Mouse (Mus musculus) forebrain, embryonic 13.5 days (tissue): ENCODE data around the gene Cisd2. TPM values are rescaled to one million over a fixed set of nuclear protein-coding genes. Genes with fewer than 3 reads are reported as not detected.

Experiments used
- polyA plus RNA-seq: library from polyadenylated mRNA; unstranded; fragments of >200 nt; fragmentation: Nextera tagmentation; extraction: Ambion mirVana; gene quantifications from 2 replicates; pipeline ENCODE4 v1.2.1, GENCODE M21; 2015

The Cisd2 gene
- polyA plus RNA-seq, 1 experiment from 2014 or later, result 77.3 TPM

Other genes with a start within 250 kb of the Cisd2 start
- 30.0 and 31.8 TPM in 2 replicates for gene Cenpe, start 211.4 kb downstream of the Cisd2 start, polyA plus RNA-seq
- 2.9 TPM in 2 replicates for gene Bdh2, start 142.7 kb downstream of the Cisd2 start, polyA plus RNA-seq
- gene Slc9b2, start 116.2 kb downstream of the Cisd2 start, polyA plus RNA-seq, result 0.83 and 1.2 TPM in 2 replicates
- not detected in 2 replicates for gene Slc9b1, start 75.9 kb downstream of the Cisd2 start, polyA plus RNA-seq
- gene Ube2d3, start 14.2 kb upstream of the Cisd2 start, polyA plus RNA-seq, result 470 and 482 TPM in 2 replicates
- 2.8 and 3.1 TPM in 2 replicates for gene Manba, start 61.7 kb upstream of the Cisd2 start, polyA plus RNA-seq